Mouse (Mus musculus) testis, postnatal 10 days (tissue): Measurements from ENCODE around the gene Smg7.

Experiments
- DNase-seq: peaks from one replicate; pipeline ENCODE4 v3.0.0; 2021; ENCODE audit warnings: low spot score

The Smg7 gene

GRCm38 (mm10) chr1:152807619-152808391 lies 94.6 kb downstream of the Smg7 start:
- no peak for DNase-seq

DNA sequence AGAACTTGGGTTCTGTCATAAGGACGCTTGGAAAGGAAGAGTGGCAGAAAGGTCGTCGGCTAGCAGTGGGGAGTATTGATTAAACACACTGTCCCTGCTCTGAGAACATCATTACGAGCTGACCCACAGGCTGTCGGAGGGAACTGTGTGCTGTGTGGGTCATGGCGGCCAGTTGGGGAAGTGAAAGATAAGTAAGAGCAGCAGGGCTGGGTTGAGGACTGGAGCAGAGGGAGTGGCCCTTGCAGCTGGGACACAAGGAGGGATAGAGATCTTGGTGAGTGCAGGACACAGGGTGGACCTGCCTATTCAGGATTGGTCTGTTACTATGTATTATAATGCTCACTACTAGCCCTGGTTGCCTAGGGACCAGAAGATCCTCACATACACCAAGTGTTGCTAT lies 97.5 kb downstream of the Smg7 start:
- DNase-seq: no peak

DNA sequence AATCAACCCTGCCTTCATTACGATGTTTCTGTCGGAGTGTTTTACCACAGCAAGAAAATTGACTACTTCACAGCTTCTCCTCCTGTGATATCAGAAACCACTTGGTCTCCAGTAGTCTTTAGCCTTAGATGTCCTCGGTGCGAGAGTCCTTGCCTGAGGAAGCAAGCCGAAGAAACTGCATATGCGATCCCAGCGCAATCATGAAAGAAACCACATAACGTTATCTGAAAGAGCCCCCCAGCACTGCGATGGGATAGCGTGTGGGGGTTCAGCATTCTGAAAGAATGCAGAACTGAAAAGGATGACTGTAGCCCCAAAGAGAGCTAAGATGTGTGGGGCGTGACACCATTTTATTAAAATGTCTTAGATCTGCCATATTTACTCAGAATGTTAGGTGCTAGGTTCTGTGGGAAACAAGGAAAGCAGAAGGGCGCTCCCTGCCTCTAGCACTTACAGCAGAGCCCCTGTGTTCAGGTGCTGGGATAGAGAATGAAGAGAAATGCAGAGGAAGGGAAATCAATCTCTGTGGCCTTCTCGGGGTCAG lies 101.7 kb downstream of the Smg7 start:
- DNase-seq: no peak

GRCm38 (mm10) chr1:152799897-152800296 lies 102.5 kb downstream of the Smg7 start, which contains the start of gene Ncf2:
Gene Ncf2, plus strand, starts transcription at chr1:152800194.
- peak; percentile 56 for DNase-seq

DNA sequence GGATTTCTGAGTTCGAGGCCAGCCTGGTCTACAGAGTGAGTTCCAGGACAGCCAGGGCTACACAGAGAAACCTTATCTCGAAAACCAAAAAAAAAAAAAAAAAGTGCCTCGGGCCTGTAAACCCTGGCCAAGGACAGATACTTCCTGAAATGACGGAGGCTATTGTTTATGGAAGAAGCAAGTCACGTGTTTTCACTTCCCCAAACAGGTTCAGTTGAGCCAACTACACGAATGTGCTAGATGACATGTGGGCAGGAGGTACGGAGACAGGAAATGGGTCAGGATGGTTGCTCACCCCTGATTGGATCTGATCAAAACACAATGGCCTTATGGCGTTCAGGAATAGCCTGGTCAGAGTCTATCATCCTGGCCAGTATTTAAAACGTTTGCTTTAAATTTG lies 104.3 kb downstream of the Smg7 start:
- DNase-seq: no peak

- DNase-seq: no peak
Observed at GRCm38 (mm10) chr1:152796683-152797263, 105.7 kb downstream of the Smg7 start.

DNA sequence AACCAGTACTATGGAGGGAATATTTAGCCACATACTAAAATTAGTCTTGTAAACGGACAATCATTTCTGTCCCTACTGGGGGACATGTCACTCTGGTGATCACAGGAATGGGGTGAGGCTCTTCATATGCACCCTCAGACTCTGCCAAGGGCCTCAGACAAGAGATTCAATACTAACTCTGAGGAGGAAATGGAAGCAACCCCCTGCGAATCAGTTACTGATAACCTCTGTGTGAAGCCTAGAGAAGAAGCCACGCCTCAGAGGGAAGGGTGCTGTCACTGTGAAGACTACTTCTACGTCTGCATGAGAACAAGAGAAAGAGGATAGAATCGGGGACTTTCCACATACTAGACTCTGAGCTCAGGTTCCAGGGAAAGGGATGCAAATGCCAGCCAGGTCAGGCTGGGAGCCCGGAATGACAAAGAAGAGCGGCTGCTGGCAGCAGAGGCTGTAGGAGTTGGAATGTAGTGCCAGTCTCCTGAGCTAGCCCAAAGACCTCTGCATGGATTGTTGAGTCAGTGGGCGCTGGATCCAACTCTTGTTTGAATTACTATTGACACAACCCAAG lies 106.7 kb downstream of the Smg7 start:
- DNase-seq: no peak

- DNase-seq: peak; percentile 22
Observed at GRCm38 (mm10) chr1:152793495-152794130, 108.8 kb downstream of the Smg7 start.

DNA sequence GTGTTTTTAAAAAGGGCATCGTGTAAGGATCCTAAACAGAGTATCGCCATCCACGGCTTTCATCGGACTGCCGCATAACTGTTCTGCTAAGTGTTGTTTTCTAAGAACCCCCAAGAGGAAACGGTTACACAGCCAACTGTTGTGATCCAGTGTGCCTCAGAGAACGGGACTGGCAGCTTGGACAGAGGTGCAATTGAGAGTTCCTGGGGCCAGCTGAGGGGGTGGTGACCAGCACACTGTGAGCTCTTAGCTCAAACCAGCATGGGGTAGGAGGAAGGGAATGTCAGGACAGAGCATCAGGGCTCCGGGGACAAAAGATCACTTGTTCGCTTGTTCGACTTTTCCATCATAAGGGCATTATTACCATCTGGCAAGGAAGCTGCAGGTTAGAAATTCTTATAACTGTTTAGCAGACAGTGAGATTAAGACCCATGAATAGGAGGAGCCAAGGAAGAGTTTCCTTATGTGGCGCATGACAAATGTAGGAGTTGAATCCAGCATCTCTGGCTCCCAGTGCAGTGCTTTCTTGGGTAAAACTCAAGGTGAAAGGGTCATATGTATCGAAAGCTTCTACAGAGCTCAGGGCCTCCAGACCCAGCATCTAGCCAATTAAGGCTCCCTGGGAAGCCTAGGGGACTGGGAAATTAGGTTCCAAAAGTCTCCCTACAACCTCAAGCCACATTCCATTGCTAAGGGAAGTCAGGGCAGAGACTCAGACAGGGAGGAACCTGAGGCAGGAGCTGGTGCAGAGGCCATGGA lies 109.5 kb downstream of the Smg7 start:
- peak; percentile 45 for DNase-seq

DNA sequence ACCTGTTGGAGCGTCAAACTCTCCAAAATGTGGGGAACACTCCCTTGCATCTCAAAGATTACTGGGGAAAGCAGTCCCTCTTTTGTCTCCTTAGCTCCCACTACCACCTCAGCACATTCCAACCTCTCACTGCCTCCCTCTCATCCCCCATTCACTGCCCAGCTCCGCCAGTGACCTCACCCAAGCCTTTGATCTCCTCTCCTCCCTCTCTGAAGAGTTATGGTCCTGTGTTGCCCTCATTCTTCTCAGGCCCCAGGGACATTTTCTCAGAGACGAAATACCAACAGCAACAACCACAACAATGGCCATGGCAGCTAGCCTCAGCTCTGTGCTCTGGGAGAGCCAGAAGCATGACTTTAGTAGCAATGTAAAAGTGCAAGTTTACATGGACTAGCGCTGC lies 111.2 kb downstream of the Smg7 start:
- peak; percentile 36 for DNase-seq

- peak; percentile 35 for DNase-seq
Observed at GRCm38 (mm10) chr1:152790821-152791220, 111.6 kb downstream of the Smg7 start.

DNA sequence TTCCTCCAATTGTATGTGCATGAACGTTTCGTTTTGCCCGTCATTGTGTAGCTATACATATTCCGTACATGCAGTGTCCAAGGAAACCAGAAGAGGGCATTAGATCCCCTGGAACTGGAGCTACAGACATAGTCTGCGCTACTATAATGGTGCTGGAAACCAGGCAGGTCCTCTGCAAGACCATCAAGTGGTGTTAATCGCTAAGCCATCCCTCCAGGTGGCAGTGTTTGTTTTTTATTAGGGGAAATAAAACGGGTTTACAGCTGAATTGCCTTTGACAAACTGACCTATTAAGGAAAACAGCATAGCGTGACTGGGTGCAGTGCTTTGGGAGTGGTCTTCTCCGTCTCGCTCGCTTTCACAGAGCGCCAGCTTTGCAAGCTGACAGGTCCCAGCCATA lies 112.2 kb downstream of the Smg7 start:
- peak; percentile 62 for DNase-seq

DNA sequence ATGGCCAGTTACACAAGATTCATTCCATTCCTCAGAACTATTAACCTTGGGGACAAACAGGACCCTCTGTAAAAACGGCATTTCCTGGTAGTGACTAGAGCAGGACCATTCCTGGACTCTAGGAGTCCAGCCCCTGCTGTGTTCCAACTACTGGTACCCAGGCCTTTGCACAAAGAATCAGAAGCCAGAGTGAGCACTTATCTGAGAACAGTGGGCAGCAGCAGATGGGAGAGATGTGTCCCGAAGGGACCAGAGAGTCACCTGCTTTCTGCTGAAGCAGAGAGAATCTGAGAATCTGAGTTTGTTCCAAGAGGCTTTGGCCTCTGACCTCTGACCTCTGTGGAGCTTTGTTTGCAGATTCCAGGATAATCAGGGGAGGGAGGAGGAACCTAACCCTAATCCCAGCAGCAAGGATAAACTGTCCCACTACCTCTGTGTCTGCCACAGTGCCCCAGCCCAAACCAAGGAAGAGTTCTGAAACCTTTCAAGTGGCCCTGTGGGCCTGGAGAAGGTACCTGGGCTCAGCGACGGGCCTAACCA lies 114.3 kb downstream of the Smg7 start:
- DNase-seq: peak; percentile 31
